Mouse (Mus musculus) spleen, postnatal 4 days (tissue): ENCODE data around the gene Adap1.

ENCODE experiments used
- DNase-seq, 2 experiments: peaks; one replicate each; pipeline ENCODE4 v3.0.0; 2022; ENCODE audit warnings: low spot score in 2 of 2

Gene Adap1

GRCm38 (mm10) chr5:139286142-139286941 is 39.1 kb downstream of the Adap1 start:
- no peak for DNase-seq

- DNase-seq, result peak in 1 of 2 experiments; percentile 64
These were observed 39.9 kb downstream of the Adap1 start for GRCm38 (mm10) chr5:139285383-139286067.

DNA sequence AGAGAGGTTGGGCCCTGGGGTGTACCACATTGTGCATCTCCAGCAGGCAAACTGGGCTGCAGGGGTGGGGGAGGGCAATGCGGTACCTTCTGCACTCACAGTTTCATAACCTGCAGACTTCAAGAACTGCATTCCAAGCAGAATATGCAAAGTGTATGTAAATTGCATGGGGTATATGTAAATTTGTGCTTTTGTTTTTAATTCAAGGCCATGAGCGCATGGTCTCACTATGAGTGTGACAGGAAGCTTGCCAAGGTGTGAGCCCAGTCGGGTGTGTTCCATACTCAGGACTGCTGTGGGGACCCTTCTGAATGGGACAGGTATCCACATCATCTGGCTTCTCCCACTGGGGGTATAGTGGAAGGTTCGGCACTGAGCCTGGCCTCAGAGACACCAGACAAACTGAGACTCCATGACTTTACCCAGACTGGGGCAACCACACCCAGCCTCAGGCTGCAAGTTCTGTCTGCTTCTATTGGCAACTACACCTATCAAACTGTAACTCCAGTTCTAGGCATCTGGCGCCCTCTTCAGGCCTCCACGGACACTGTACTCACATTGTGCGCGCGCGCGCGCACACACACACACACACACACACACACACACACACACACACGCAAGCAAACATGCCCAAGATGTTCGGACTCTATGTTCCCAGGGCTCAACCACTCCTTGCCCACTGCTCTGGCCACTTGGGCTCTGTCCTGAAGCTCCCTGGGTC is 41.8 kb downstream of the Adap1 start:
- no peak for DNase-seq

DNA sequence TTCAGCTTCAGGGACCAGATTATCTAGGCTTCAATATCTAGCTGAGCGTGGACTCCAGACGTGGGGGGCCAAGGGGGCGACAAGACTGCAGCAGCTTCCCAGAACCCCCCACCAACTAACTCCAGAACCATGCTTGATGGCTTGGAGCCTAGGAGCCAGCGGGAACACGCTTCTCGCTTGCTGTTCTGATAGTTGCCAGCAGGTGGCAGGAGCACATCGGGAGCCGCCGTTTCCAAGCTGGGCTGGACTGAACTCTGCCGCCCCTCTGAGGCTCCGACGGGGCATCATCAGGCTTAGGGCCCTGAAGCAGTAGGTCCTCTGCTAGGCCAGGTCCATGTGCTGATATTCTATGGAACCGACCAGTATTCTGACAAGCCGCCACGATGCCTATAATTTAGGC is 43.2 kb downstream of the Adap1 start:
- peak; percentile 81 to 94 for DNase-seq

GRCm38 (mm10) chr5:139281373-139282112 is 43.9 kb downstream of the Adap1 start:
- no peak for DNase-seq

- DNase-seq, result no peak
These were observed 48.1 kb downstream of the Adap1 start for GRCm38 (mm10) chr5:139277287-139277686.

DNA sequence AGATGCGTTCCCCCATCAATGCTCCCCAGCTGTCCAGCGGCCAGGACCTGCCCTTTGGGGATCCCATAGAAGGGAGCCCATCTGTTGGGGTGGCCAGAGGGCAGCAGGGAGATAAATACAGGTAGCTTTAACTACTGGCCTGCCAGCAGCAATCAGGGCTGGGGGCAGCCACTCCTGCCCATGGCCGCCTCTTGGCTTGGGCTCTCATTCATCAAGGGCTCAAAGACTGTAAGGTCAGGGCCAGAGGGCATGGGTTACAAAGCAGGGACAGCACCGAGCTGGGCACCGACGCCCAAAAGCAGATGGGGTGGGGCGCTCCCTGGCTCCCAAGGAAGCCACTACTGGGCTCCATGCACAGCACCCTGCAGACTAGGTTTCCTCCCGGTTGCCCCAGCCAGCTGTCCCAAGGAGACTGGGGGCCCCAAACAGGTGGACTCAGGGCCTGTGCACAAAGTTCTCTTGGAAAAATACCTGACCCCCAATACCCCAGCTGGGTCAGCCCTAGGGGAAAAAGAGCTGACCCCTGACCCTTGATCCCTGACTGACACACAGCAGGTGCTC is 53.3 kb downstream of the Adap1 start:
- DNase-seq, result no peak

DNA sequence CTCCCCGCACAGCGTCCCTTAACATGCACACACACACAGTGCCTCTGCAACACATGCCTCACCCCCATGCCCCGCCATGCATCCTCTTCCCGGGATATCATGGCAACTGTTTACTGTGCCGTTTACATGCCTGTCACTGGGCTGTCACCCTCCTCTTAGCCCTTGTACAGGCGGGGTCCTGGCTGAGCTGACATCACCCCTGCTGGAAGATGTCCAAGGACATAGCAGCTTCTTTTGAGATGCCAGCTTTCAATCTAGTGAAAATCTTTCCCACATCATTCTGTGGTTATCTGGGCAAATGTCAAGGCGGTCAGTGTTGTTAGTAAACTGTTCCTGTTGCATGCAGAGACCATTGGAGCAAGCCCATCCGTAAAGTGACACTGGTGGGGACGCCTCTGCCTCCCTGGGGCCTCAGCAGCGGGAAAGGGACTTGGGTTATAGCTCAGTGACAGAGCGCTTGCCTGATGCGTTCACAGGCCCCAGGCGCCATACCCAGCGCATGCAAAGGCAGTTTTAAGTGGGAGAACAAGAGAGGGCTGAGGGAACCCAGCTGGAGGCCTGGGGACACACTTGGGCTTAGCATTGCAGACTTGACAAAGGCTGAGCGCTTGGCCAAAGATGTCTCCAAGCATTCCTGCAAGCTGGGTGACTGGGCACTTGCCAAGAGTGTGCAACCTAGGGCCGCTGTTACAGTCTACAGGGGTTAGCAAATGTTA is 54.5 kb downstream of the Adap1 start:
- no peak for DNase-seq

GRCm38 (mm10) chr5:139267661-139268060 is 57.8 kb downstream of the Adap1 start:
- DNase-seq, result no peak

- no peak for DNase-seq
These were observed 64.0 kb downstream of the Adap1 start for GRCm38 (mm10) chr5:139261403-139261802.

- DNase-seq, result no peak
These were observed 65.6 kb downstream of the Adap1 start for GRCm38 (mm10) chr5:139259853-139260252.

- no peak for DNase-seq
These were observed 66.9 kb downstream of the Adap1 start for GRCm38 (mm10) chr5:139258371-139259035.

DNA sequence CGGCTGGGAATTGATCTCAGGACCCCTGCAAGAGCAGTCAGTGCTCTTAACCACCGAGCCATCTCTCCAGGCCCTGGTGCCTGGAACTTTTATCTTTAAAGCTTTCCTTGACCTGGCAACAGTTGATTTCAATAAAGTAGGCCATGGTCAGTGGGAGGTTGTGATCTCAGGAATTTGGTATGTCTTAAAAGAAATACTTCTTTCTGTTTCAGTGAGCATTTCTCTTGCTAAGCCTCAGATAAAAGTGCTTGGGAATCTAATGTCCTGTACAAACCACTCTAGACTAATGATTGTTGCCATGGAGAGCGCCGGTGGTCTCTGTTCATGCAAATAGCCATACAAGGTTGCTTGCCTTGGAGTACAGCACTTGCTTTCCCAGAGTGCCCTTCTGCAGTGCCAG is 67.6 kb downstream of the Adap1 start:
- DNase-seq, result no peak

DNA sequence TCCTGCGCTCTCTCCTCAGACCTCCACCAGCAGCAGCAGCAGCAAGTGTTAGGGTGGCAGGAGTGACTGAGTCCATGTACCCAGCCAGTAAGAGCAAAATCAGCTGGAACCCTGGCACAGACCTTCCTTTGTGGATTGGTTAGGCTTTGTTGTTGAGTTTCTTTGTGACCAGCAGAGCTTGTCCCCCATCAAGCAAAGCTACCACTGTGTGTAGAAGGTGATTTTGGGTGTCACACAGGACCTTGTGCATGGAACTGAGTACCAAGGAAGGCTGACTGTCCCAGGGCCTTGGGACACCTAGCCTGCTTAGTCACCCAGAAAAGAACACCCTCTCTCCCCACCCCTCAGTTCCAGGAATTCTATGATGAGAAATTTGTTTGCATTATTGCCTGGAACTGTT is 68.2 kb downstream of the Adap1 start:
- no peak for DNase-seq

- no peak for DNase-seq
These were observed 69.1 kb downstream of the Adap1 start for GRCm38 (mm10) chr5:139256211-139256765.

DNA sequence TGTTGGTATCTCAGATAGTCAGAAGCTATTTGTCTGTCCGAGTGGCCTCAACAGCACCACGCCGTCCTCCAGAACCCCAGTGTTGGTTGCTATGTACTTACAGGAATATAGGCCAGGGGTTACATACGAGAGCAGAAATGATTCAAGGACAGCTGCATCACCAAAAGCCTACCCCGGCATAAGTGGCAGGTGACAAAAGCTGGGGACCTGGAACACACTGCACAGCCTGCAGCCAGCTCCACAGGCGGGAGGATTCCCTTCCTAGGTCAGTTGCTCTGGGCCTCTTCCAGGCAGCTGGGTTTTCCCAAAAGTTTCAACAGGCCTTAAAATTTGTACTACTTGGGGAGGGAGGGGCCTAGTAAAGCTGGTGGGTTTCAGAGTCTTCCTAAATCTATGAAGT is 69.6 kb downstream of the Adap1 start:
- no peak for DNase-seq

DNA sequence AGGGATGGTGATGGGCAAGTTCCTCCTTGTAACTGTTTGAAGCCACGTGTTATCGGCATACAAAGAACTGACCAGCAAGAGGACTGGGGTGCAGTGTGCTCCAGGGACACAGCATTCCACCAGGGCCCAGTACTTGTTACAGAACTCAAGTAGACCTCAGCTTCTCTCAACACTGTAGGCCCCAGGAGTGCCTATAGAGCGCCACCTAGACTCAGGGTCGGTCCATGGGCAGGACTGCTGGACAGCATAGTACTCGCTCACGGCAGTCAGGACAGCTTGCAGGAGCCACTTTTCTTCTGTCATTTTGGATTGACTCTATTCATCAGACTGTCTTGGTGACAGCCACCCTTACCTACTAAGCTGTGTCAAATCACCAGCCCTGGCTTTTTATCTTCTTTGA is 70.5 kb downstream of the Adap1 start:
- DNase-seq, result no peak

DNA sequence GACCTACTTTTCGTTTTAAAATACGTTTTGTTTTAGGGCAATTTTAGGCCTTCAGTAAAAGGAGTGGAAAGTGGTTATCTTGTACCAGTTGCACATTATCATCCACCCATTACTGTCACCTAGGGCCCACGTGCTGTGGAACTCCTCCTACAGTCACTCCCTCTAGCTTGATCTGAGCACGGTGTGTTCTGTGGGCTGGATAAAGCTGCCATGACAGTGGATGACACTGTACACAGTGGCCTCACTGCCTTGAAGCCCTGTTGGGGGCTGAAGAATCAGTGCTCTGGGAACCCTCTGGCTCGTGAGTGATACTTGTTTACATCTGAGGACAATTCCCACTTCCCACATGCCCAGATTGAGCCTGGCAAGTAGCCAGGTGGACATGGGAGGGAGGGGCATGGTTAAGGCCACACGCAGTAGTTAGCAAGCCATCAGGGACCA is 72.1 kb downstream of the Adap1 start:
- DNase-seq, result peak; percentile 42 to 73

- DNase-seq, result peak in 1 of 2 experiments; percentile 74
These were observed 72.5 kb downstream of the Adap1 start for GRCm38 (mm10) chr5:139252910-139253245.
